ENCODE assay signal across 18 mouse cellular contexts in genomic region chr13:107873244-107873667, GRCm38 (mm10).
A peak's percentile ranks its signal among the peaks of the same experiment; 100 is the strongest.
DNase-seq lines count a peak whose midpoint lies in the region; ATAC-seq and TF ChIP-seq lines count a peak whose summit lies in the region.
"Had no signal": no experiment of that assay in that cellular context is flagged by ENCODE, and none has a peak within 500 bp of the region (broad histone marks: within the 10 kb centered on the region; RNA-seq: fewer than 3 reads in every experiment).

No protein-coding gene starts in this region.

- H3K27ac ChIP-seq in kidney, postnatal 0 days: no peak overlapping the region
- H3K27ac ChIP-seq: embryonic facial prominence, embryonic 12.5 days; forebrain, embryonic 13.5 days; limb, embryonic 12.5 days; lung, embryonic 15.5 days; stomach, embryonic 15.5 days had no signal

- H3K27me3 ChIP-seq in kidney, postnatal 0 days (ENCODE audit: insufficient read depth, low read length): no peaks in the 10 kb centered on the region
- H3K27me3 ChIP-seq: embryonic facial prominence, embryonic 12.5 days; forebrain, embryonic 13.5 days; limb, embryonic 12.5 days; lung, embryonic 15.5 days; stomach, embryonic 15.5 days had no signal

- DNase-seq in kidney, postnatal 0 days (ENCODE audit: low spot score): peak; percentile 44
- no peak for DNase-seq in kidney, postnatal 14 days
- DNase-seq in retina, embryonic 14.5 days (ENCODE audit: low spot score): peak; percentile 18
- DNase-seq in retina, postnatal 1 day: no peak
- peak; percentile 89 for DNase-seq in ZHBTc4 (ENCODE audit: low read depth, low spot score)
- DNase-seq in kidney, postnatal 10 days: no peak
- no peak for DNase-seq in frontal cortex, adult 2 months (ENCODE audit: extremely low spot score in 1 of 2, low spot score in 1 of 2)
- DNase-seq: adrenal gland, adult 2 months; cerebellum, adult 9-10 months; gastrocnemius, postnatal 36 days; layer of hippocampus, postnatal 36 days had no signal

- WGBS in kidney, postnatal 0 days: 45% methylated on average over 2 of the region's 2 CpGs

- no peak overlapping the region for H3K4me3 ChIP-seq in kidney, postnatal 0 days (replicated peaks; ENCODE audit: low read depth, low read length)
- H3K4me3 ChIP-seq: embryonic facial prominence, embryonic 12.5 days; forebrain, embryonic 13.5 days; limb, embryonic 12.5 days; lung, embryonic 15.5 days; myocyte; stomach, embryonic 15.5 days had no signal

- no peak; the same call in 1 of the 2 replicates for ATAC-seq in kidney, postnatal 0 days (replicated peaks; ENCODE audit: low FRiP score, low read depth)
- no peak for ATAC-seq in CD4-positive, CD25-positive, alpha-beta regulatory T cell, adult 4 months
- ATAC-seq: forebrain, embryonic 13.5 days had no signal

- no peaks in the 10 kb centered on the region for H3K36me3 ChIP-seq in kidney, postnatal 0 days (ENCODE audit: insufficient read depth, low read length)
- H3K36me3 ChIP-seq: embryonic facial prominence, embryonic 12.5 days; limb, embryonic 12.5 days; lung, embryonic 15.5 days; stomach, embryonic 15.5 days had no signal

- peak; percentile 56 for TF ChIP-seq CTCF in kidney, postnatal 0 days (IDR thresholded peaks at IDR 0.05; ENCODE audit: low read depth)

- no peak overlapping the region for H3K4me2 ChIP-seq in kidney, postnatal 0 days (ENCODE audit: low read length)
- H3K4me2 ChIP-seq: embryonic facial prominence, embryonic 12.5 days; forebrain, embryonic 13.5 days; limb, embryonic 12.5 days; lung, embryonic 15.5 days; stomach, embryonic 15.5 days had no signal

- H3K9ac ChIP-seq in kidney, postnatal 0 days (ENCODE audit: low read depth, low read length): no peak overlapping the region
- H3K9ac ChIP-seq: embryonic facial prominence, embryonic 12.5 days; forebrain, embryonic 13.5 days; limb, embryonic 12.5 days; lung, embryonic 15.5 days; stomach, embryonic 15.5 days had no signal

- no peaks in the 10 kb centered on the region for H3K9me3 ChIP-seq in kidney, postnatal 0 days (replicated peaks; ENCODE audit: low read length)
- H3K9me3 ChIP-seq: embryonic facial prominence, embryonic 12.5 days; forebrain, embryonic 13.5 days; limb, embryonic 12.5 days; lung, embryonic 15.5 days; stomach, embryonic 15.5 days had no signal

- H3K4me1 ChIP-seq in kidney, postnatal 0 days (replicated peaks; ENCODE audit: insufficient read depth, low read length): 0 out of 2 replicates have a peak, but pooled peaks cover 5% of the 10 kb centered on the region

Comparison
In these comparisons a context has a peak if more than half of its experiments do, and no peak if none do; other contexts are left out.
1. DNase-seq: peak in kidney, postnatal 0 days (single experiment), retina, embryonic 14.5 days (single experiment) and ZHBTc4 (single experiment); none in kidney, postnatal 14 days (single experiment), retina, postnatal 1 day (single experiment), kidney, postnatal 10 days (single experiment) and frontal cortex, adult 2 months (0 of 2).